Mouse (Mus musculus) embryonic facial prominence, embryonic 10.5 days (tissue): ENCODE results near the gene Palm3. TPM values are rescaled to one million over a fixed set of nuclear protein-coding genes. Genes with fewer than 3 reads are reported as not detected.
"Not testable (repeated sequence)": the region's sequence is repeated elsewhere in the genome, so short reads cannot be mapped to it uniquely, and the experiment has no call there.

Source experiments
- DNase-seq: peaks from one replicate; pipeline ENCODE4 v3.0.0-alpha.2; 2017; ENCODE audit warnings: low spot score
- H3K27ac ChIP-seq: fragments of 300-500 bp; sonication (generic); replicated peaks from 2 replicates; pipeline ENCODE4 v1.5.1; 2016; ENCODE audit warnings: mild to moderate bottlenecking
- H3K27me3 ChIP-seq: fragments of 300-500 bp; sonication (generic); replicated peaks from 2 replicates; pipeline ENCODE4 v1.6.1; 2016; ENCODE audit warnings: low read depth, mild to moderate bottlenecking; ENCODE audit not compliant: poor library complexity, severe bottlenecking
- H3K36me3 ChIP-seq: fragments of 300-500 bp; sonication (generic); replicated peaks from 2 replicates; pipeline ENCODE4 v1.6.1; 2016; ENCODE audit warnings: mild to moderate bottlenecking, moderate library complexity
- H3K4me1 ChIP-seq: fragments of 300-500 bp; sonication (generic); 2 replicates; pipeline ENCODE4 v1.6.1; 2016
- H3K4me3 ChIP-seq: fragments of 300-500 bp; sonication (generic); 2 replicates; pipeline ENCODE4 v1.5.1; 2016; ENCODE audit warnings: mild to moderate bottlenecking, moderate library complexity
- H3K9me3 ChIP-seq: fragments of 300-500 bp; sonication (generic); 2 replicates; pipeline ENCODE4 v1.6.1; 2016; ENCODE audit warnings: mild to moderate bottlenecking
- WGBS: fragments of 180-500 bp; shearing (Covaris S2); methylation state at CpG from one replicate; pipeline ENCODE4 v1.1.7; 2016; 5-methylcytosine and 5-hydroxymethylcytosine counted together
- polyA plus RNA-seq: library from polyadenylated mRNA; unstranded; fragments of >200 nt; fragmentation: Nextera tagmentation; extraction: Ambion mirVana; gene quantifications from 2 replicates; pipeline ENCODE4 v1.2.1, GENCODE M21; 2016

Palm3 gene
- polyA plus RNA-seq, 1 experiment from 2014 or later = 9.3 TPM

DNA sequence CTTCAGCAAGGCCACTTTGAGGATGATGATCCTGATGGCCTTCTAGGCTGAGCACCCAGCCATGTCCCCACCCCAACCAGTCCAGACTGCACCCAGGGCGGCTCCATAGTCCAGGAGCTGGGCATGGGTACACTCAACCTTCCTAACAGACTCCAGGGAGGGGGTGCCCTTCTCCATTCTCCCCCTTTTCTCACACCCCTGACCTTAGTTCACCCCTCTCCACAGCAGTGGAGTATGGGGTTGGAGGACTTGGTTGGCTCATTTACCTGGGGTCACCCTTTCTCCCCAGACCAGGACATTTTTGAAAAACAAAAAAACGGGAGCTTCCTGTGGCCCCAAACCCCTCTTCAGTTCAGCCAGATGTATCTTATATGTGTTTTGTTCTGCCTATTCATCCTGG lies 21.4 kb upstream of the Palm3 start:
- Histone ChIP-seq H3K4me1 (peaks cover 63% of the 10 kb centered on the region), H3K4me3 (peak overlapping the region; percentile 87), H3K27ac (no peak overlapping the region), H3K36me3 (peaks cover 51% of the 10 kb centered on the region), H3K9me3 (no peaks in the 10 kb centered on the region), H3K27me3 (peaks cover 49% of the 10 kb centered on the region)
- DNase-seq = no peak
- WGBS = 91% methylated on average over 2 of the region's 2 CpGs

- Histone ChIP-seq H3K36me3 (peaks cover 46% of the 10 kb centered on the region), H3K27me3 (peaks cover 49% of the 10 kb centered on the region), H3K9me3 (no peaks in the 10 kb centered on the region), H3K4me1 (peaks cover 60% of the 10 kb centered on the region), H3K27ac (peak within 1 kb of the TSS; percentile 31; the same call in 1 of the 2 replicates), H3K4me3 (peak within 1 kb of the TSS; percentile 39)
- WGBS = 18% methylated on average over 61 of the region's 61 CpGs
- peak; percentile 49 for DNase-seq
These were observed 19.8 kb upstream of the Palm3 start, which contains the start of gene 1700067K01Rik for GRCm38 (mm10) chr8:84001281-84002000. 1700067K01Rik (plus strand) TSS chr8:84001502.

- no peak for DNase-seq
- H3K36me3 ChIP-seq = peaks cover 46% of the 10 kb centered on the region
- H3K27me3 ChIP-seq = peaks cover 49% of the 10 kb centered on the region
- no peak overlapping the region for H3K27ac ChIP-seq
- H3K4me1 ChIP-seq = peaks cover 56% of the 10 kb centered on the region
- 60% methylated on average over 12 of the region's 12 CpGs for WGBS
- H3K4me3 ChIP-seq = no peak overlapping the region; the same call in 1 of the 2 replicates
- no peaks in the 10 kb centered on the region for H3K9me3 ChIP-seq
These were observed 18.2 kb upstream of the Palm3 start for GRCm38 (mm10) chr8:84002957-84003611.

- Histone ChIP-seq H3K36me3 (peaks cover 46% of the 10 kb centered on the region), H3K4me3 (peak overlapping the region; percentile 65), H3K27me3 (peaks cover 49% of the 10 kb centered on the region), H3K4me1 (peaks cover 53% of the 10 kb centered on the region), H3K9me3 (no peaks in the 10 kb centered on the region), H3K27ac (peak overlapping the region; percentile 81)
- 82% methylated on average over 6 of the region's 6 CpGs for WGBS
- DNase-seq = no peak
These were observed 17.5 kb upstream of the Palm3 start for GRCm38 (mm10) chr8:84003612-84004246.

DNA sequence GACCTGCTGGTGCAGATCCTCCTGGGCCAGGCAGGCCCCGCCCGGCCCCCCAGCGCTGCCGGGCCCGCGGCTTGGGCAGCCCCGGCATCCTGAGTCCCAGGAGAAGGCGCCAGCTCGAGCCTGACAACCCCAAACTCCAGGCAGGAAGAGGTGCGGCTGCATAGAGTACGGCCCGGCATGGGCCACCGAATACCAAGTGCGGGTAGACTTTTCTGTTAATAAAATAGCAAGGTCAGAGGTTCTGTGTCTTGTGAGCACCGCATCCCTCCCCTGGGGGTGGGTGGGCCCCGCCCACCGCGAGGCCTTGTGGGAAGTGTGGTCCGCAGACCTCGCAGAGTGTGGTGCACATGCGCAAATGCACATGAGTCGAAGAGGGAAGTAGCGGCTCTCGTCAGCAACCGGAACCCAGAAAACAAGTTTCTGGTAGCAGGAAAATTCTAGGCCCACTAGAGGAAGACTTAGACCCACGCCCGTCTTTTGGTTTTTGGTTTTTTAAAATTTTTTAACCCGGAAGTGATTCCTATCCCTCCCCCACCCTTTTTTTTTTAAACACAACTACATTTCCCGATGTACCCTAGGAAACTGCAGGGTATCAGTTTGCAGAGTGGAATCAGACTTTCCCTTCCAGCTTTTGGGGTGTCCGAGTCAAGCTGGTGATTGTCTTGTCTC lies 16.6 kb upstream of the Palm3 start:
- H3K27ac ChIP-seq = peak overlapping the region; percentile 81
- WGBS = under 1% methylated on average over 30 of the region's 30 CpGs
- H3K4me1 ChIP-seq = peaks cover 44% of the 10 kb centered on the region
- H3K9me3 ChIP-seq = no peaks in the 10 kb centered on the region
- DNase-seq = peak; percentile 94
- peaks cover 43% of the 10 kb centered on the region for H3K27me3 ChIP-seq
- H3K4me3 ChIP-seq = peak overlapping the region; percentile 65
- peaks cover 38% of the 10 kb centered on the region for H3K36me3 ChIP-seq

DNA sequence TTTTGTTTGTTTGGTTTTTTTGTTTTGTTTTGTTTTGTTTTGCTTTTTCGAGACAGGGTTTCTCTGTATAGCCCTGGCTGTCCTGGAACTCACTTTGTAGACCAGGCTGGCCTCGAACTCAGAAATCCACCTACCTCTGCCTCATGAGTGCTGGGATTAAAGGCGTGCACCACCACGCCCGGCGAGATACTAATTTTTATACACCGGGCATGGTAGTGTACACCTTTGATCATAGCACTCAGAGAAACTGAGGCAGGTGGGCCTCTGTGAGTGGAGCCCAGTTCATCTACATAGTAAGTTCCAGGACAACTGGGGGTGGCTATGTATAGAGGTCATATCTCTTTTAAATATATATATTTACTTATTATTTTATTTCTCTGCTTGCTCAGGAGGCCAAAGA lies 15.8 kb upstream of the Palm3 start:
- WGBS = 90% methylated on average over 7 of the region's 7 CpGs
- Histone ChIP-seq H3K36me3 (peaks cover 30% of the 10 kb centered on the region), H3K27me3 (peaks cover 43% of the 10 kb centered on the region), H3K4me1 (peaks cover 47% of the 10 kb centered on the region)
- H3K27ac ChIP-seq, DNase-seq, H3K4me3 ChIP-seq, H3K9me3 ChIP-seq: not testable (repeated sequence)

- no peaks in the 10 kb centered on the region for H3K9me3 ChIP-seq
- WGBS = 24% methylated on average over 7 of the region's 7 CpGs
- peaks cover 1% of the 10 kb centered on the region; the same call in 1 of the 2 replicates for H3K36me3 ChIP-seq
- peaks cover 43% of the 10 kb centered on the region for H3K27me3 ChIP-seq
- peak; percentile 47 for DNase-seq
- peaks cover 53% of the 10 kb centered on the region for H3K4me1 ChIP-seq
- H3K27ac ChIP-seq = no peak overlapping the region
- H3K4me3 ChIP-seq = no peak overlapping the region
These were observed 12.9 kb upstream of the Palm3 start for GRCm38 (mm10) chr8:84008362-84008761.

DNA sequence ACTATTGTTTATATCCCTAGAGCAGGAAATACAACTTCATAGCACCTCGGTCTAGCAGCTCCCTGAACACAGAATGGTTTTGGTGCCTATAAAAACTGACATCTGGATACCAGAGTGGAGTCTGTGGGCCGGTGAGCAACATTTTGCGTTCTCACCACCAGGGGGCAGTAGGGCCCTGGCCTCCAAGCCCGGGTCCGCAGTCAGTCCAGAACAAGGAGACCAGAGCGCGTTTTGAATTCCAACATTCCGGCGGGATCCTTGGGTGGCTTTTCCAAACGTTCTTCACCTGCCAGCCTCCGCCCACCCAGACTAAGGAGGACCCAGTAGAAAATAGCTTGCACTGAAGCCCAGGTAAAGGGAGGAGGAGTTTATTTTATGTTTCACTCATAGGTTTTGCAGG lies 11.4 kb upstream of the Palm3 start:
- peak overlapping the region; percentile 67 for H3K4me3 ChIP-seq
- peak; percentile 91 for DNase-seq

GRCm38 (mm10) chr8:84010625-84011611 lies 10.4 kb upstream of the Palm3 start:
- peaks cover 36% of the 10 kb centered on the region for H3K4me1 ChIP-seq
- peaks cover 2% of the 10 kb centered on the region; the same call in 1 of the 2 replicates for H3K9me3 ChIP-seq
- peak overlapping the region; percentile 52 for H3K27ac ChIP-seq
- 2% methylated on average over 83 of the region's 83 CpGs for WGBS
- H3K27me3 ChIP-seq = peaks cover 58% of the 10 kb centered on the region
- H3K36me3 ChIP-seq = no peaks in the 10 kb centered on the region
- peak overlapping the region; percentile 67 for H3K4me3 ChIP-seq
- DNase-seq = peak; percentile 83

More for the DNA sequence above, 11.4 kb upstream of the Palm3 start:
- no peaks in the 10 kb centered on the region for H3K9me3 ChIP-seq
- peaks cover 53% of the 10 kb centered on the region for H3K27me3 ChIP-seq
- peaks cover 40% of the 10 kb centered on the region for H3K4me1 ChIP-seq
- WGBS = 3% methylated on average over 11 of the region's 11 CpGs
- H3K36me3 ChIP-seq = no peaks in the 10 kb centered on the region
- H3K27ac ChIP-seq = no peak overlapping the region

DNA sequence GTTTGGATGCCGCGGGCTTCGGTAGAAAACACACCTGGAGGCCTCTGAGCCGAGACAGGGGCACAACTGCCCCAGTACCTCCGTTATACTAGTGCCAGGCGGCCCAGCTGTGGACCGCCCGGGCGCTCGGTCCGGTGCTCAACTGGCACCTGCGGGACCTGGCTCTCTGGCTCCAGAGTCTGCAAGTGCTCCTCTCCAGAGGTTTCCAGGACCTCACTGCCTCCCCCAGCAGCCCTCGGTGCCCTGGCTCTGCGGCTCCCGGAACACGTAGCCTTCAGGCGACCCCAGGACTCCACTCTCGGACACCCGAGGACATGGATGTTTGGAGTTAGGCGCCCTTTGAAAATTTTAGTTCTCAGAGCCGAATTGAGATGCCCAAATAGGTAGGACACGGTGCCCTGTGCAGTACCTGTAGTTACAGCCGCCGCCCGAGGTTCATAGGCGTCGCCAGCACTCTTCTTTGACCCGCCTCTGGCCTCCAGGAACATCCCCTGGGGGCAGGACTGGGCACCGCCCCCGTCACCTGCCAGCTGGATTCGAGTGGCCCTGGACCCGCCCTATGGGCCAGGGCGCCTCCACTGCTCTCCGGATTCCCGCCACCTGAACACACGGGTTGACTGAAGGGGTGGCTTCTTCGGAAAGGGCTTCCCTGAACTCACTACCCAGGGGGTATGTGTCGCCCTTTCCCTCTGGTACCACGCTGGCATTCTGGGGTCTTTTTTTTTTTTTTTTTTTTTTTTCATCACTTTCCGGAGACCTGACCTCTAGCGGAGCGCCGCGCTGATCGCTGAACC lies 9.4 kb upstream of the Palm3 start, which contains the start of gene 2210011C24Rik:
Gene 2210011C24Rik, minus strand, starts transcription at position 467 of the 794 bp plus-strand sequence.
- H3K4me1 ChIP-seq = peaks cover 36% of the 10 kb centered on the region
- WGBS = under 1% methylated on average over 45 of the region's 45 CpGs
- H3K4me3 ChIP-seq = peak within 1 kb of the TSS; percentile 67
- peak within 1 kb of the TSS; percentile 52 for H3K27ac ChIP-seq
- peak; percentile 57 for DNase-seq
- peaks cover 58% of the 10 kb centered on the region for H3K27me3 ChIP-seq
- H3K9me3 ChIP-seq = peaks cover 4% of the 10 kb centered on the region; the same call in 1 of the 2 replicates
- no peaks in the 10 kb centered on the region for H3K36me3 ChIP-seq
